Mouse (Mus musculus) cerebral cortex, adult 2 months (tissue): ENCODE data around the gene Mettl23.

Source experiments
- WGBS: fragments of 180-500 bp; shearing (Covaris S2); methylation state at CpG from one replicate; pipeline ENCODE4 v1.1.7; 2018; 5-methylcytosine and 5-hydroxymethylcytosine counted together

Mettl23 gene

DNA sequence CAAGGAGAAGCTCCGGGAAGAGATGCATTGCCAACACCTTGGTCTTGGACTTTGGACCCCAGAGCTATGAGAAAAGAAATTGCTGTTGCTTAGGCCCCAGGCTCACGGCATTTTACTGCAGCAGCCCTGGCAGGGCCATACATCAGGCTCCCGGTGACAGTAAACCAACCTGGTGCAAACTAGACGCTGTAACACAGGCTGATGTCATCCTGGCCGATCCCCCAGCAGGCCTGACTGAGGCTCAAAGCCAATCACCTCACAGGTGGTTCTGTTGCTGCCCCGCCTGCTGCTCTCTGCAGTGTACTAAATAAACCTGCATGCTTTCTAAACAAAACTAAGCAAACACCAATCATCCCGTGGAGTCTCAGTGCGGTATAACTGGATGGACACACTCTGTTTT is 24.4 kb upstream of the Mettl23 start:
- 83% methylated on average over 8 of the region's 8 CpGs for WGBS

GRCm38 (mm10) chr11:116819932-116820593 is 23.0 kb upstream of the Mettl23 start:
- 72% methylated on average over 5 of the region's 5 CpGs for WGBS

DNA sequence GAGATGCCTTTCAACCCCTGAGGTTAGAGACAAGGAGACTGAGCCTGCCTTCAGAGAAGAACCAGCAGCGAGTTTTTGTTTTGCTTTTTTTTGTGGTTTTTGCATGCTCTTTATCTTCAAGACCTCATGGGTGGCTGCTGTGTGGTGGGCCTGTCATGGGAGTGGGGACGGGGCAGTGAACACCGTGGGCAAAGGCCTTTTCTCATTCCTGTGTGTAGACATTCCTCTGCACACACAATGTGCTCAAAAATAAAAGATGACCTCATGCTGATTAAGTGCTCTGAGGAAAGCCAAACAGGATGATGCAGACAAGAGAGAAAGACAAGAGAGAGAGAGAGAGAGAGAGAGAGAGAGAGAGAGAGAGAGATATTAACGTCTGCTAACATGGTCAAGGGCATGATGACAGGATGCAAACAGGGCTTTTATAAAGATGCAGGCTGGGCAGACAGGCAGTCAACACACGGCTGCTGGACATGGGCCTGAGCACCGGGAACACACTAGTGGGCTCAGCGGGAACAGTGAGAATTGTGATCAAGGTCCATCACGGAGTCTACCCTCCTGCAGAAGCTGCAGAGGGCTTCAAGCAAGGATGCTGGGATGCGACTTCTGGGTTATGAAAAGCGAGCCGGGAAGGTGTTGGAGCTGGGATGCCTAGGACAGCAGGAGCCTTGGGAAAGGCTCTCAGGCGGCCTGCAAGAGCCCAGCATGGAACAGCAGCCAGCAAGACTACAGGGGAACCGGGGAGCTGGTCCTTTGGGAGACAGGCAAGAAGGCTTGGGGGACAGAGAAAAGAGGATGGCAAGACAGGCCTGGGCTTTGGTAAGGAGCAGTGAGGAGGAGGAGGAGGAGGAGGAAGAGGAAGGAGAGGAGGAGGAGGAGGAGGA is 21.8 kb upstream of the Mettl23 start:
- 78% methylated on average over 13 of the region's 13 CpGs for WGBS

GRCm38 (mm10) chr11:116822215-116822614 is 20.9 kb upstream of the Mettl23 start:
- WGBS, result 72% methylated on average over 10 of the region's 10 CpGs

- WGBS, result 49% methylated on average over 10 of the region's 10 CpGs
These were observed 20.5 kb upstream of the Mettl23 start for GRCm38 (mm10) chr11:116822626-116823025.

DNA sequence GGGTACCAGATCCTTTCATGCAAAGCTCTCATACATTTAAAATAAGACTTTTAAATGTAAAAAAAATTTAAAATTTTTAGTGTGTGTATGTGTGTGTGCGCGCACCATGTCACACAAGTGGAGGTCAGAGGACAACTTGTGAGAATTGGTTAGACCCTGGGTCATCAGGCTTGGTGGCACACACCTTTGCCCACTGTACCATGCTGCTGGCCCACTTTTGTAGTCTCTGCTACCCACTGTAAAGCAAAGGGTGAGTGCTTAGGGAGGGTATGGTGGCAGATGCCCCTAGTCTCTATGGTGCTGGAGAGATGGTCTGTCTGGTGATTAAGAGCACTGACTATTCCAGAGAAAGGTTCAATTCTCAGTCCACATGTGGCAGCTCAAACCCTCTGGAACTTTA is 19.8 kb upstream of the Mettl23 start:
- WGBS, result 96% methylated on average over 2 of the region's 2 CpGs

DNA sequence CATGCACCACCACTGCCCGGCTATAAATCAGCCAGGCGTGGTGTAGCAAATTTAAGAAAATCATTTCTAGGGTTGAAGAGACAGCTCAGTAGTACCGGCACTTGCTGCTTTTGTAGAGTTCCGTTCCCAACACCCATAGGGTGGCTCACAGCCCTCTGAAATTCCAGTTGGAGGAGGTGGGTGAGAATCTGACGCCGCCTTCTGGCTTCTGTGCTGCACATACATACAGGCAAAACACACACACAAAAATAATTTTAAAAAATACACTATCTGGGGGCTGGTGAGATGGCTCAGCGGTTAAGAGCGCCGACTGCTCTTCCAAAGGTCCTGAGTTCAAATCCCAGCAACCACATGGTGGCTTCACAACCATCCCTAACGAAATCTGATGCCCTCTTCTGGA is 19.2 kb upstream of the Mettl23 start:
- WGBS, result 59% methylated on average over 10 of the region's 10 CpGs

- WGBS, result 62% methylated on average over 5 of the region's 5 CpGs
These were observed 17.8 kb upstream of the Mettl23 start for GRCm38 (mm10) chr11:116825230-116825629.

DNA sequence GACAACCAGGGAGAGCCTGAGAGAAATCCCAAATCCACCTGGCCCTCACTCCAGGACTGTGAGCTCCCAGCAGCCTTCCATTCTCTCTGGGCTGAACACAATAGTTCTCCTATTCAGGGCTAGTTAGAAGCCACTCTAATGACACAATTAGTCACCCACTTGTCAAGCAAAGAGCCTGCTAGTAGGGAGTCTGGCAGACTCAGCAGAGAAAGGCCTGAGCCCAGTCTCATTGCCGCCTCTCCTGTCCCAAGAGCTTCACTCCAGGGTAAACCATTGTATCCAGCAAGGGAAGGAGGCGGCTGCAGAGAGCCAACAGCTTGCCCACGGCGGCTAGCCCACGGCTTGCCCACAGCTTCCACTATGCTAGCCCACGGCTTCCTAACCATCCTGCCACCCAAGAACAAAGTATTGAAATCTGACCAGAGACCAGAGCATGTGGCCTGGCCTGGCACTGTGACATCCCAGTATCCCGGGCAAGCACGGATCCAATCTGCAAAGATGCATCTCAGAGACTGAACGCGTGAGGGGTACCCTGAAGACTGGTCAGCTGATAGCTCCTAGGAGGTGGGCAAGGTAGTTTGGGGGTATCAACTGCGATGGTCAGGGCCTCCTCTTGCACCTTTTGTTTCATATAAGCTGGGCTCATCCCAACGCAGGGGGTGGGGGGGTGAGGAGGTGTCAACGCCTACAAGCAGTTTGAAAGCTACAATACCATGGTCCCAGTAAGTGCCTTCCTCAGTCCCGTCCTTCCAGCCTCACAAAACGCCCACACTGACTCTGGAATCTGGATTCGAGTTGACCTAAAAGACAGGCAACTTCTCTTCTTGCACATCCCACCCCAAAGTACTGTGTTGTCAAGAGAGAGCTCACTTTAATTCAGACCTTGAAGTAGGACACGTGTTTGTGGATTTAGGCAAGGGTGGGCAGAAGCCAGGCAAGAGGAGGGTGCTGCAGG is 16.3 kb upstream of the Mettl23 start:
- WGBS, result 50% methylated on average over 17 of the region's 17 CpGs

DNA sequence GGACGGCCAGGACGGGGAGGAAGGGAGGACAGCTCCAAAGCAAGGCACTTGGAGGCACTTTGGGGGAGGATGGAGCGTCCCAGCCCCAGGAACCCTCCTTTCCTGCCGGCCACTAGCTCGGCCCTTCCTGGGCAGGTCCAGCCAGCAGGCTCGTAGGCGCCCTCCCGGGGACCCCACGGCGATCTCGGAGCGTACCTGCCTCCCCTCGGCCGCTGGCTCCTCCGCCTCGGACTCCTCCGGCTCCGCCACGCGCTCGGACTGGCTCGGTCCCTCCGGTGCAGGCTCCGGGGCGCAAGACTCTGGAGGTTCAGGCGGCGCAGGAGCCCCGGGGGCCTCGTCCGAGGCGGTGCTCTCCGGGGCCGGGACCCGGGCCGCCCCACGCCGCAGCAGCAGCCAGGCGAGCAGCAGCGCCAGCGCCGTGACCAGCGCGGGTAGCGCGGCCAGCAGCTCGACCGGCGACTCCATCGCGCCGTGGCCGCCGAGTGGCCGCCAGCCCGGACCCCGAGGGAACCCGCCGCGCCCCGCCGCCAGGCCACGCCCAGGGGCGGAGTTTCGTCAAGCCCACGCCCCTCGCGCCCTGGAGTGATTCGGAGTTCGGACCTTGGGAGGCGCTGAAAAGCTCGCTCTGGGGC is 15.4 kb upstream of the Mettl23 start, which contains the start of gene Mxra7:
Mxra7 (minus strand) TSS at position 513 of the 632 bp plus-strand sequence.
- 3% methylated on average over 71 of the region's 71 CpGs for WGBS

DNA sequence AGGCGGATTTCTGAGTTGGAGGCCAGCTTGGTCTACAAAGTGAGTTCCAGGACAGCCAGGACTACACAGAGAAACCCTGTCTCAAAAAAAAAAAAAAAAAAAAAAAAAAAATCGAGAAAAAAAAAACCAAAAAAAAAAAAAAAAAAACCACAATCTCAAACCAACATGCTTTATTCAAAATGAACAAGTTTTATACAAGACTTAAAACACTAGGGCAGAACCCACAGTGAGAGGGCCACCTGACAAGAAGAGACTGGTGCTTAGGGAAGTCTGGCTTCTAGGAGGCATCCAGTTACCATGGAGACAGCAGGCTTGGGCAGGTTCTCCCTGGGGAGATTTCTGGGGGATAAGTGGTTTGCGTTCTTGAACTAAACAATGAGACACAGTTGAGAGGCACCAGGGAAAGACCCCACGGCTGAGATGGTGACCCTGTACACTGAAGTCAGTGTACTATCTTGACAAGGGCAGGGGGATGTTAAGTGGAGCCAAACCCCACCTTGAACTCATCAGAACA is 10.8 kb upstream of the Mettl23 start:
- WGBS, result 44% methylated on average over 4 of the region's 4 CpGs

DNA sequence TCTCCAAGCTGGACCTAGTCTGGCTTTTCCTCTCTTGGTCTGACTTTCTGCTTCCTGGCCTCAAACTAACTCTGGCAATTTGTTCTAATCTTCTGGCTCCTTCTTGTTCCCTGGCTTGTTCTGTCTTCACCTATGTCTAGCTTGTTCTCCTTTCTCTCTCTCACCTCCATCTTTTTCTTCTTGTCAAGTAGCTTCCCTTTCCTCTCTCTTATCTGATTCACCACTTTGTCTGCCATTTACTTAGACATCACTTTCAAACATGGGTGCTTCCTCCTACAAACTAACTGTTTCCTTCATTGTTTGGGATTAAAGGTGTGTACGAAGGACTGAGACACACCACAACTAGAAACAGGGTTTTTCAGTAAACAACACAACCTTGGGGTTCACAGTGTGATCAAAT is 8.1 kb upstream of the Mettl23 start:
- 98% methylated on average over 1 of the region's 1 CpGs for WGBS

DNA sequence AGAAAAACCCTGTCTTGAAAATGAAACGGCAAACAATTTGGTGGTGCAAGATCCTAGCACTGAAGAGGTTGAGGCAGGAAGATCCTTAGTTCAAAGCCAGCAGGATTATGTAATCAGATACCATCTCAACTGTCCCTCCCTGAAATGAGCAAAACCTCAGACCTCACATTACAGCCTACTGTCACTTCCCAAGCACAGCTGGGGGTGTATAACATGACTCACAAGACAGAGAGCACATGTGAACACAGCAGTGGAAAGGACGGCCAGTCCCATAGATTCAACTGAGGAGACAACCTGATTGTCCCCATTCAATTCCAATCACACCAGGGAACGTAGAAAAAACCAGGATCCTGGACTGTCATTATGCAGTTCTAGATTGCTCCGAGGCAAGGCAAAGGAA is 6.8 kb upstream of the Mettl23 start:
- WGBS, result 77% methylated on average over 4 of the region's 4 CpGs

DNA sequence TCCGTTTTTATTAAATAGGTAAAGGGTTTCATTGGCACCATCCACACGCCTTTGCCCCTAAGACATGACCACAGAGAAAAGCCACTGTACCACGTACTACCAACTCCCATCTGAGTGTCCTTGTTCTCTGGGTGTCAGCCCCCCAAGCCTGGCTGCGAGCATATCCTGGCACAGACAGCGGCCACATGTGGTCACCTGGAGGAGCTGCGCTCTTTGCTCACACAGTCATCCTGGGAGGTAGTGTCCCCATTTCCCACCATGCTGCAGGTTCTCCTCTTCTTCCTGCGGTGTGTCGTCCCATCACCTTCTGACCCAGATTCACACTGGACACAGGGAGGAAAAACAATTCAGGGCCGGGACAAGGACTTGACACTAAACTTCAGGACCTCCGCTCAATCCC is 5.6 kb upstream of the Mettl23 start:
- 91% methylated on average over 10 of the region's 10 CpGs for WGBS

GRCm38 (mm10) chr11:116838936-116839335 is 4.1 kb upstream of the Mettl23 start:
- 91% methylated on average over 14 of the region's 14 CpGs for WGBS

GRCm38 (mm10) chr11:116839601-116840000 is 3.5 kb upstream of the Mettl23 start:
- 66% methylated on average over 7 of the region's 7 CpGs for WGBS

GRCm38 (mm10) chr11:116840748-116841147 is 2.3 kb upstream of the Mettl23 start:
- 82% methylated on average over 4 of the region's 4 CpGs for WGBS

- under 1% methylated on average over 67 of the region's 73 CpGs for WGBS
These were observed 382 bp upstream of the Mettl23 start for GRCm38 (mm10) chr11:116842531-116843260.

GRCm38 (mm10) chr11:116846593-116847181 is 3.6 kb downstream of the Mettl23 start:
- 72% methylated on average over 4 of the region's 4 CpGs for WGBS
